Mouse (Mus musculus) left cerebral cortex, postnatal 14 days (tissue): ENCODE data around the gene Cd4. TPM values are rescaled to one million over a fixed set of nuclear protein-coding genes. Genes with fewer than 3 reads are reported as not detected.
A peak's percentile ranks its signal among the peaks of the same experiment; 100 is the strongest.
"Not testable (repeated sequence)": the region's sequence is repeated elsewhere in the genome, so short reads cannot be mapped to it uniquely, and the experiment has no call there.

ENCODE experiments used
- DNase-seq, 2 experiments: peaks; one replicate each; pipeline ENCODE4 v3.0.0; 2021 to 2022; ENCODE audit warnings: low spot score in 2 of 2, mixed read lengths in 1 of 2
- intact Hi-C: fragments of 180-260 bp; cut with DNase I; formaldehyde crosslinking; loops from one replicate; pipeline ENCODE4 v1.15.1; 2025
- total RNA-seq, 2 experiments: library from RNA; stranded (reverse); gene quantifications; 2 replicates each; pipeline ENCODE4 v1.2.3; 2021

Cd4 gene
- total RNA-seq, 2 experiments from 2014 or later = 1.1 to 1.5 TPM

GRCm38 (mm10) chr6:124858561-124859318 is 29.3 kb downstream of the Cd4 start:
- intact Hi-C loops = no loop called here
- no peak for DNase-seq

- DNase-seq = no peak
- intact Hi-C loops = loop anchor here (2.0 kb wide), 1 partner anchor 59 kb away; no protein-coding TSS in a partner anchor
These were observed 30.0 kb downstream of the Cd4 start for GRCm38 (mm10) chr6:124857840-124858530.

- peak; percentile 83 to 92 for DNase-seq
- intact Hi-C loops = loop anchor here (2.0 kb wide), 1 partner anchor 60 kb away; no protein-coding TSS in a partner anchor
These were observed 30.8 kb downstream of the Cd4 start, which contains the start of gene P3h3 for GRCm38 (mm10) chr6:124856916-124857839. TSS of gene P3h3 (minus strand) at chr6:124857752.

- DNase-seq = peak; percentile 71 to 79
- intact Hi-C loops = loop anchor here (2.0 kb wide), 1 partner anchor 60 kb away; no protein-coding TSS in a partner anchor
These were observed 31.7 kb downstream of the Cd4 start for GRCm38 (mm10) chr6:124856321-124856720.

- intact Hi-C loops = no loop called here
- no peak for DNase-seq
These were observed 33.4 kb downstream of the Cd4 start for GRCm38 (mm10) chr6:124854647-124855046.

- intact Hi-C loops = no loop called here
- no peak for DNase-seq
These were observed 37.5 kb downstream of the Cd4 start for GRCm38 (mm10) chr6:124850535-124850934.

GRCm38 (mm10) chr6:124847305-124847704 is 40.7 kb downstream of the Cd4 start:
- DNase-seq = peak; percentile 96
- intact Hi-C loops = no loop called here

- intact Hi-C loops = no loop called here
- no peak for DNase-seq
These were observed 47.5 kb downstream of the Cd4 start, which contains the start of gene Gnb3 for GRCm38 (mm10) chr6:124840241-124841167. TSS of gene Gnb3 (minus strand) at chr6:124840275.

- intact Hi-C loops = no loop called here
- no peak for DNase-seq
These were observed 48.2 kb downstream of the Cd4 start for GRCm38 (mm10) chr6:124839805-124840204.

- DNase-seq = no peak
- intact Hi-C loops = no loop called here
These were observed 51.6 kb downstream of the Cd4 start for GRCm38 (mm10) chr6:124836411-124836810.

GRCm38 (mm10) chr6:124835531-124835930 is 52.5 kb downstream of the Cd4 start:
- DNase-seq = no peak
- intact Hi-C loops = no loop called here

GRCm38 (mm10) chr6:124834512-124835081 is 53.4 kb downstream of the Cd4 start:
- intact Hi-C loops = no loop called here
- DNase-seq = no peak

GRCm38 (mm10) chr6:124831649-124832048 is 56.4 kb downstream of the Cd4 start:
- DNase-seq = no peak
- intact Hi-C loops = no loop called here

- intact Hi-C loops, DNase-seq: not testable (repeated sequence)
These were observed 56.8 kb downstream of the Cd4 start for GRCm38 (mm10) chr6:124831199-124831598.

GRCm38 (mm10) chr6:124829799-124830700 is 58.0 kb downstream of the Cd4 start:
- DNase-seq = peak; percentile 95 to 97
- intact Hi-C loops = no loop called here

- intact Hi-C loops = no loop called here
- peak; percentile 99 for DNase-seq
These were observed 58.9 kb downstream of the Cd4 start, which contains the start of the genes Usp5 and Cdca3 for GRCm38 (mm10) chr6:124828868-124829798. TSS of gene Usp5 (minus strand) at chr6:124829484. TSS of gene Cdca3 (plus strand) at chr6:124829547.
